Mouse (Mus musculus) small intestine, adult 2 months (tissue): Measurements from ENCODE around the gene Arl3. TPM values are rescaled to one million over a fixed set of nuclear protein-coding genes. Genes with fewer than 3 reads are reported as not detected.

Source experiments
- H3K27ac ChIP-seq: fragments of 200-500 bp; 2 replicates; pipeline ENCODE4 v1.5.1; 2012; ENCODE audit warnings: low read depth, low read length, control low read depth, inconsistent platforms; ENCODE audit not compliant: insufficient read depth
- H3K27me3 ChIP-seq: fragments of 200-500 bp; 2 replicates; pipeline ENCODE4 v1.6.1; 2012; ENCODE audit warnings: mild to moderate bottlenecking, moderate library complexity, low read length, inconsistent platforms; ENCODE audit not compliant: control insufficient read depth, insufficient read depth
- H3K36me3 ChIP-seq: fragments of 200-500 bp; 2 replicates; pipeline ENCODE4 v1.6.1; 2012; ENCODE audit warnings: mild to moderate bottlenecking, low read length, control low read depth, inconsistent platforms; ENCODE audit not compliant: control insufficient read depth, insufficient read depth
- H3K4me1 ChIP-seq: fragments of 200-500 bp; 2 replicates; pipeline ENCODE4 v1.6.1; 2012; ENCODE audit warnings: low read length, inconsistent platforms, mixed read lengths; ENCODE audit not compliant: control insufficient read depth, insufficient read depth, insufficient read length
- H3K4me3 ChIP-seq: fragments of 200-500 bp; 2 replicates; pipeline ENCODE4 v1.5.1; 2012; ENCODE audit warnings: low read depth, mild to moderate bottlenecking, control low read depth, inconsistent platforms, low read length, moderate library complexity
- CTCF ChIP-seq: fragments of 200-500 bp; IDR thresholded peaks from 2 replicates; pipeline ENCODE4 v1.5.1; 2012; ENCODE audit warnings: low read depth, mild to moderate bottlenecking, control low read depth, inconsistent platforms, low read length, moderate library complexity, mixed read lengths; ENCODE audit not compliant: insufficient replicate concordance, insufficient read length; ENCODE audit errors: extremely low read depth
- POLR2A ChIP-seq: fragments of 200-500 bp; IDR thresholded peaks from 2 replicates; pipeline ENCODE4 v1.6.1; 2012; ENCODE audit warnings: low read depth, mild to moderate bottlenecking, control low read depth, inconsistent platforms, low read length, moderate library complexity
- WGBS: fragments of 180-500 bp; shearing (Covaris S2); methylation state at CpG from one replicate; pipeline ENCODE4 v1.1.7; 2018; 5-methylcytosine and 5-hydroxymethylcytosine counted together
- polyA plus RNA-seq: library from polyadenylated mRNA; depleted of rRNA; stranded (reverse); fragments of >200 nt; gene quantifications from 2 replicates; pipeline ENCODE4 v1.2.3, GENCODE M21; 2012

Arl3 gene
- polyA plus RNA-seq, 1 experiment: 1.3 TPM

DNA sequence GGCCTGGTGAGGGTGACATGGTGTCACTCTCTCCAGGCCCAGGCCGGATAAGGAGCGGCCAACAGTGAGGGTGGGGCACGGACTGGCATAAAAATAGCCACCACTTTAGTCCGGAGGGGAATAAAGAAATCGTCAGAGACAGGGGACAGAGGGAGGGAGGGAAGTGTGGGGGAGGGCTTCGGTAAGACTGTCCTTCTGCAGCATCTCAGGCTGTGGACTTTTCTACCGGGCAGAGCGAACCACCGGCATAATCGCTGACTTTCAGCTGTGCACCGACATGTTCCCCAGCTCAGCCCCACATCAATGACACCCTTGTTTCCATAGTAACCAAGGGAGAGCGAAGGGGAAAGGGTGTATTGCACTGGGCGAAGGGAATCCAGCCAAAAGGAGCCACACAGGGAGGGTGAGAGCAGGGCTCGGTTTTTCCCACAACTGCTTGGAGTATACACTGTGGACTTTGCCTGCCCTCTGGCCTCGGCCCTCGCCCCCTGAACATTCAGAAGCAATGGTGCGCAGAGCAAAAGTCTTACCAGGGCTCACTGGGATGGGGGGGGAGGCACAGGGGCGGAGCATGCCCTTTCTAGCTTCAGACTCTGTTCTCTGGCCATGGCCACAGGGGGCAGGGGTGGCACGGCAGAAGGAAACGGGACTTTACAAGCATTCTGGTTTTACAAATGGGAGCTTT lies 44.3 kb downstream of the Arl3 start:
- H3K36me3 ChIP-seq: no peaks in the 10 kb centered on the region
- H3K4me3 ChIP-seq: peak overlapping the region; percentile 19
- TF ChIP-seq POLR2A (no peak), CTCF (no peak)
- H3K27me3 ChIP-seq: no peaks in the 10 kb centered on the region
- WGBS: 7% methylated on average over 20 of the region's 20 CpGs
- H3K4me1 ChIP-seq: peaks cover 37% of the 10 kb centered on the region
- H3K27ac ChIP-seq: no peak overlapping the region

DNA sequence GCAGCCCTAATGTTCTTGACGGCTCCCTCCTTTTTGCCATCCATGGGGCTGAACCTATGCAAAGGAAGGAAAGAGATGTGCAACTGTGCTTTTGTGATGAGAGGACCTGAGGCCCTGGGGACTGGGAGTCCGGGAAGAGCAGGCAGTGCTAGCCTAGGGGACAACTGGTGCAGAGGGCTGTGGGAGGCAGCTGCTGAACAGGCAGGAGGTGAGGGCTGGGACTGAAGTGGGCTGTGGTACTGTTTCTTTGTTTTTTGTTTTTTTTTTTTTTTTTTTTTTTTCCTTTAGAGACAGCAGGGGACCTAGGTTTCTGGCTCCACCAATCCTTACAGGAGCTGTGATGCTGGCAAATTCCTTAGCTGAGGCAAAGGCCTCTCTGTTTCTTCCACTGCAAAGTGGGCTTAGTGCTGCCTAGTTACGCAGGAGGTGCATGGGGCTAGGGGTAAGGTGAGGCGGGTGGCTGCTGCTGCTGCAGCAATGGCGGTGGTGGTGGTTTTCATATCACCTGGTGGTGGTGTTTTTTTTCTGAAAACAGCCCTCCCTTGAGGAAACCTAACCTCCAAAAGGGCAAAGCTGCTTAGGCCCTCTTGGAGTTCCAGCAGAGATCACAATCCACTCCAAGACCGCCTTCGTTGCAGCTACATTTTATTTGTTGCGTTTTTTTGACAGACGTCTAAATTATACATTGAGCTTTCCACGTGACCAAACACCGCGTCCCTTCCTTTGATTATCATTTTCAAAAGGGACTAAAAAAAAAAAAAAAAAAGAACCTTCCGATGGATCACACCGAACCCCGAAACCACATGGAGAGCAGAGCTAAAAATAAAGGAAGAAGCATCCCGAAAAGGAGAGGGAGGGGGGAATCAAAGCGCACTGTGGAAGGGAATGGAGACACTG lies 45.1 kb downstream of the Arl3 start:
- peak overlapping the region; percentile 19 for H3K4me3 ChIP-seq
- H3K4me1 ChIP-seq: peaks cover 38% of the 10 kb centered on the region
- H3K27ac ChIP-seq: no peak overlapping the region
- WGBS: 74% methylated on average over 17 of the region's 17 CpGs
- TF ChIP-seq CTCF: no peak
- TF ChIP-seq POLR2A: no peak
- H3K36me3 ChIP-seq: no peaks in the 10 kb centered on the region
- no peaks in the 10 kb centered on the region for H3K27me3 ChIP-seq

DNA sequence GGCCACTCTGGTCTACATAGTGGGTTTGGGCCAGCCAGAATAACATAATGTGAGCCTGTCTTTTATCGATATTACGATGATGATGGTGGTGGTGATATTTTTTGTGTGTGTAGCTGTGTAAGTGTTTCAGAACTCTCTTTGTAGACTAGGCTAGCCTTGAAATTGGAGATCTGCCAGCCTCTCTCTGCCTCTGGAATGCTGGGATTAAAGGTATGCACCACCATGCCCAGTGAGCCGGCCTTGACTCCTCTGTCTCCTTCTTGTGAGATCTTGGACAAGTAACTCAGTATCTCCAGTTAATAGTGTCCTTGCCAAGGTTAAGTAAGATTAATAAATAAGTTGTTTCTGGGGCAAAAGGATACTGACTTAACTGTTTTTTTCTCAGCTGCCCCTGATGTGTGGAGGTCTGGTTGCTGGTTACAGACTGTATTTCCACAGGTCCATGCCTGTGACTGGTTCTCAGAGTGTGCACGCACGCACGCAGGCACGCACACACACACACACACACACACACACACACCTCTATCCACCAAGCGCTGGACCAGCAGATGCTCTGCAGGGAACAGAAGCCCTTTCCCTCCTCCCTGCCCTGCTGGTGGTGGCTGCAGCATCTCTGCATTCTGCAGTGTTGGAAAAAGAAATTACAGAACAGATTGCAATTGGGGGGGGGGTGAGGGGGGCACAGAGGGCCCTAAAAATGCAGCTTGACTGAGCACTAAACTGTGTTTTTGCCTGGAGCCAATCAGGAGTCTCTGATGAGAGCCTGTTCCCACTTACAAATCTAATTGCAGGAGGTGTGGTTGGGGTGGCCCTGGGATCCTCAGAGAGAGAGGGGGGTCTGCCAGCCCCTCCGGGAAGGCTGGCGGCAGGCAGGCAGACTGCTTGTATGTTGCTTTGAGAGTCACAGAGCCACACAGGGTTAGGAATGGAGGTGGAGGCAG lies 47.0 kb downstream of the Arl3 start:
- Histone ChIP-seq H3K36me3 (no peaks in the 10 kb centered on the region), H3K4me3 (no peak overlapping the region), H3K4me1 (peaks cover 39% of the 10 kb centered on the region), H3K27me3 (no peaks in the 10 kb centered on the region), H3K27ac (no peak overlapping the region)
- WGBS: 84% methylated on average over 10 of the region's 10 CpGs
- TF ChIP-seq CTCF (no peak), POLR2A (no peak)

DNA sequence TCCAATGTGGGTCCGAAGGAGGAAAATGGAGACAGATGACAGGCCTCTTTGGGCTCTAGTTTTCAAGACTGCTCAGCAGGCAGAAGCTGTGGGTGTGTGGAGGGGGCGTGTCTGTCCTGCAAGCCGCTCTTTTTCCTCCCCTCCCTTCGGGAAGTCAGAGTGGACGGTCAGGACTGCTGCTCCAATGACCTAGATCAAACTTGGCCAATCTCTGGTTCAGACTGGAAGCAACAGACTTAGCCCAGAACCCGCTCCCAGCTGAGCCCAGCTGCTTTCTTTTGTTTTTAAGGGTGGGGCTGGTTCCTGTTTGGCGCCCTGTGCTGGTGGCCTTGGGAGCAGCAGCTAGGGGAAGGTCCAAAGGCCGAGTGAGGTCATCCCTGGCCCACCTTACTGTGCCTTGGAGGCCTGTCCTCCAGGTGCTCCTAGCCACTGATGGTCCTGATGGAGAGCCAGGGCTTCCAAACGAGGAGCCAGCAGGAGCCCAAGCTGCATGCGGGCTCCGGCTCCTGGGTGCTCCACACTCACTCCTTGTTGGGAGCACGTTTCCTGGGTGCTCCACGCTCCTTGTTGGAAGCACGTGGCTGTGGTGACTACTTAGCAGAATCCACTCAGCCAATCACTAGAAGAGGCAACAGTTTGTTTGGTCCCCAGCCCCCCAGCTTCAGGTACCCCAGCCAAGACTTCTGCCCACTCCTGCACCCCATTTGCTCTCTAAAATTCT lies 48.2 kb downstream of the Arl3 start:
- peak overlapping the region; percentile 3; the same call in 1 of the 2 replicates for H3K4me3 ChIP-seq
- WGBS: 10% methylated on average over 14 of the region's 14 CpGs
- TF ChIP-seq CTCF (no peak; the same call in 1 of the 2 replicates), POLR2A (no peak; the same call in 1 of the 2 replicates)
- peaks cover 47% of the 10 kb centered on the region for H3K4me1 ChIP-seq
- H3K27me3 ChIP-seq: no peaks in the 10 kb centered on the region
- peak overlapping the region; percentile 30 for H3K27ac ChIP-seq
- H3K36me3 ChIP-seq: no peaks in the 10 kb centered on the region

DNA sequence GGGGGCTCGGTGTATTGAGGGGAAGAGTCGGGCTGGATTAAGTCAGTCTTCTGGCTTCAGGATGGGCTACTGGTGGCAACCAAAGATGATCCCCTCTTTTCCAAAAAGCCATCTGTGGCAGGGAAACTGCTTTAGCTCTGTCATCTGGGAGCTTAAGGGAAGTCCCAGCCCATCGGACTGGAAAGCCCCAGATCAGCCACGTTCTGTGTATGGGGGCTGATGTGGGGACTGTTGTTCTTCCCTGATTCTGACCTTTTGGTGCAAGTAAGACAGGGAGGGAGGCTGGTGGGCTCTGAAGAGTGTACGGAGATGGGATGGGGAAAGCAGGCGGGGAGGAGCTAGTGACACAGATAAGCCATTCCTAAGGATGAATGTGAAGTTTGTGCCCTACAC lies 48.9 kb downstream of the Arl3 start:
- H3K4me3 ChIP-seq: no peak overlapping the region
- peak overlapping the region; percentile 30 for H3K27ac ChIP-seq
- no peak for TF ChIP-seq POLR2A
- no peak for TF ChIP-seq CTCF

DNA sequence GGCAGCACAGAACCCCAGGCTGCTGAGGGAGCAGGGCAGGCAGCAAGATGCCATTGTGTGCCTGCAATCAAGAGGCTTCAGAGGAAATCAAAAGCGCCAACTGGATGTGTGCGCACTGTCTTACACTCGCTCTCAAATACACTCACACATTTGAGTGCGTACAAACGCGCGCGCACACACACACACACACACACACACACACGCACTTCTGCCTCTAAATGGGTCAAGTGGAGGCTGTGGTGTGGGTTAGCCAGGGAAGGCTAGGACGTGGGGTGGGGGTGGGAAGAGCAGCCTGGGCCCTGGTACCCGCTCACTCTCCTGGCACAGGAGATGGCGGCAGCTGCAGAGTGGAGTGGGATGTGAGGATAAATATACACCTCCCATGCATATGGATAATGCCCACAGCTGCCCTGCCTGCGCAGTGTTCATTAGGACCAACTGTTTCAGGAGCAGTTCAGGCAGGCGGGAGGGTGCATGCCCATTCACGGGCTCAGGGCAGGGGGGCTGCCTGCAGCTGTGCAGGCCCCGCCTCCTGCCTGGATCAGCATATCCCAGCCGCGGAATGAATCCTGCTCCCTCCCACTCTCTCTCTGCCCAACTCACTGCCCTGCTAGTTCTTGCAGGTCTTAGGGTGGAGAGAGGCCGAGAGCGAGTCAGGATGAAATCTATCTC lies 49.4 kb downstream of the Arl3 start:
- 56% methylated on average over 20 of the region's 20 CpGs for WGBS
- no peak overlapping the region; the same call in 1 of the 2 replicates for H3K27ac ChIP-seq
- no peaks in the 10 kb centered on the region for H3K27me3 ChIP-seq
- TF ChIP-seq POLR2A: no peak
- TF ChIP-seq CTCF: no peak
- no peak overlapping the region for H3K4me3 ChIP-seq
- H3K36me3 ChIP-seq: no peaks in the 10 kb centered on the region
- H3K4me1 ChIP-seq: peaks cover 49% of the 10 kb centered on the region

More for the DNA sequence above, 48.9 kb downstream of the Arl3 start:
- H3K4me1 ChIP-seq: peaks cover 50% of the 10 kb centered on the region
- H3K27me3 ChIP-seq: no peaks in the 10 kb centered on the region
- H3K36me3 ChIP-seq: no peaks in the 10 kb centered on the region
- 46% methylated on average over 6 of the region's 6 CpGs for WGBS
